Mouse (Mus musculus): ENCODE data around the gene Crygn.

Crygn gene

GRCm38 (mm10) chr5:24709962-24710361, 47.8 kb downstream of the Crygn start:
- peak; percentile 66 for DNase-seq (ENCODE audit: inconsistent ontology term)

- DNase-seq (ENCODE audit: inconsistent ontology term): peak; percentile 71
Measured at GRCm38 (mm10) chr5:24704615-24705014, 53.2 kb downstream of the Crygn start.

- DNase-seq (ENCODE audit: inconsistent ontology term): no peak
Measured at GRCm38 (mm10) chr5:24701271-24701670, 56.5 kb downstream of the Crygn start.

All from Muller cell, postnatal 12 days (primary cell).